Mouse (Mus musculus) ES-E14 (cell line): Measurements from ENCODE around the gene Bub1.

Experiments used
- CHD2 ChIP-seq: IDR thresholded peaks from 2 replicates; pipeline ENCODE4 v1.6.1; 2014; ENCODE audit warnings: mild to moderate bottlenecking, low read depth, low read length, inconsistent platforms
- HCFC1 ChIP-seq: IDR thresholded peaks from 2 replicates; pipeline ENCODE4 v1.6.1; 2012; ENCODE audit warnings: low read length, inconsistent platforms, borderline replicate concordance; ENCODE audit not compliant: insufficient read depth
- MAFK ChIP-seq: IDR thresholded peaks from 2 replicates; pipeline ENCODE4 v1.6.1; 2014; ENCODE audit warnings: mild to moderate bottlenecking, low read depth, low read length, inconsistent platforms; ENCODE audit not compliant: insufficient read depth
- ZC3H11A ChIP-seq: IDR thresholded peaks from 2 replicates; pipeline ENCODE4 v1.6.1; 2012; ENCODE audit warnings: low read depth, mild to moderate bottlenecking, inconsistent platforms, low read length, borderline replicate concordance

DNA sequence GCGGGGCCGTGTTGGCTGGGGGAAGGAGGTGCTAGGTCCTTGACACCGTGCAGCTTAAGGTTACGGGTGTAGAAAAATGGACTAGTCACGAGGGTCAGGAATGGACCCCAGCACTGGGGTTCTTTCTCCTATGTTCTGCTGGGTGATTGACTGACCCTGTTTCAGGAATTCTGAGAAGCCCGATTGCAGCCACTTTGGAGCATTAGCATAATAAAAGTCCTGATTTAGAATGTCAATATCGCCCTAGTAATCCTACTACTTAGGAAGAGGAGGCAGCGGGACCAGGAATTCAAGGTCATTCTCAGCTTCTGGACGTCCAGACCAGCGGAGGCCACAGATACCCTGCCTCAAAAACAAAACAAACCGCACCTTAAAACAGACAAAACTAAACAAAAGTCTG, 7.8 kb upstream of the Bub1 start:
- peak; percentile 55; the same call in 1 of the 2 replicates for TF ChIP-seq HCFC1
- TF ChIP-seq CHD2, result peak; percentile 63; the same call in 1 of the 2 replicates
- TF ChIP-seq MAFK, result 0 out of 2 replicates have a peak, but pooled peaks have one; percentile 6
- TF ChIP-seq ZC3H11A, result no peak
